Mouse (Mus musculus) spleen, postnatal 0 days (tissue): ENCODE data around the gene Cnot6l. TPM values are rescaled to one million over a fixed set of nuclear protein-coding genes. Genes with fewer than 3 reads are reported as not detected.

Source experiments
- polyA plus RNA-seq: library from polyadenylated mRNA; unstranded; fragments of >200 nt; fragmentation: Nextera tagmentation; extraction: Ambion mirVana; gene quantifications from 2 replicates; pipeline ENCODE4 v1.2.1, GENCODE M21; 2015

The Cnot6l gene
- 36.2 and 44.2 TPM in 2 replicates for polyA plus RNA-seq

DNA sequence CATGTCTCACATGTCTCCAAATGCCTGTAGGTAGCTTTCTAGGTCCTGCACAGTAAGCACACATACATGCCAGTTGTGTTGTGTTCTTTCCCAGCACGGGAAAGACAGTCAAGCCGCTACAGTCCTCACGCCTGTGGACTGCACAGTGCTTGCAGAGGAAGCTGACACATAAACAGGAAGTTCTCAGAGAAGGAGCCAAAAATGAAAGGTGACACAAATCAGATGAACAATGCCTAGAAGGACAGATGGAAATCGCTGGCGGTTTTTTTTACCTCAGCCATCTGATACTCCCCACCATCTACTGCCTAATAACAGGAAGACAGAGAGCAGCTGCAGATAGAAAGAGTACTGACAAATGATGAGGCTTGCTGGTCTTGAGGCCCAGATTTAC, at the start of gene Cnot6l:
Cnot6l (minus strand) TSS at position 151 of the 391 bp plus-strand sequence.

DNA sequence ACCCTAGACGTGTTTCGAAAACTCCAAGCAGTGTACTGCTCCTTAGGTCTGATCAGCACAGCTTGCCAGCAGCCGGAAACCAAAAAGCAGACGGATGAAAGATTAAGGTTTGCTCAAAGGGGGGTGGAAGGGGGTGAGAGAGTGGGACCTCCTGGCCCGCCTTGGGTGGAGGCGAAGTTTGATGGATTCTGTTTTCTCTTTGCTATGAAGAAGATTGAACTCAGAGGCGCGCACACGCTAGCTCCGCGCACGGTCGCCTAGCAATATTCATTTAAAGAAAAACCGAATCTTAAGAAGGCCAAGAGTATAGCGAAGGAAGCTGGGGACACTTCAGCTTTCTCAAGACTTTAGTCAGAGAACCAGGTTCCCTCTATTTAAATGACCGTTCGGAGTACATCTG, 45.5 kb upstream of the Cnot6l start, which contains the start of gene Mrpl1:
Mrpl1 (plus strand) TSS at position 35 of the 400 bp plus-strand sequence.

Other genes starting within 250 kb of the Cnot6l start
- 21.9 and 30.7 TPM in 2 replicates for gene Cxcl13, start 207.2 kb downstream of the Cnot6l start, polyA plus RNA-seq
- gene Mrpl1, start 45.3 kb upstream of the Cnot6l start, polyA plus RNA-seq: 15.7 and 16.5 TPM in 2 replicates
- 3.8 and 4.4 TPM in 2 replicates for gene Fras1, start 209.8 kb upstream of the Cnot6l start, polyA plus RNA-seq